22 mouse cellular contexts compared by ENCODE assay signal in genomic region chr5:17584299-17584945, GRCm38 (mm10). TPM values are rescaled to one million over a fixed set of nuclear protein-coding genes. Genes with fewer than 3 reads are reported as not detected.
DNase-seq lines count a peak whose midpoint lies in the region; ATAC-seq lines count a peak whose summit lies in the region.
"Had no signal": no experiment of that assay in that cellular context is flagged by ENCODE, and none has a peak within 500 bp of the region (broad histone marks: within the 10 kb centered on the region; RNA-seq: fewer than 3 reads in every experiment).

No protein-coding gene starts in this region.

- H3K27me3 ChIP-seq in heart, embryonic 13.5 days (replicated peaks), result no peaks in the 10 kb centered on the region
- H3K27me3 ChIP-seq: forebrain, embryonic 13.5 days; limb, embryonic 15.5 days had no signal

- no peaks in the 10 kb centered on the region for H3K9me3 ChIP-seq in heart, embryonic 13.5 days
- H3K9me3 ChIP-seq: forebrain, embryonic 13.5 days; hindbrain, embryonic 13.5 days; limb, embryonic 15.5 days had no signal

- no peak overlapping the region for H3K9ac ChIP-seq in heart, embryonic 13.5 days
- H3K9ac ChIP-seq: forebrain, embryonic 13.5 days; hindbrain, embryonic 13.5 days; limb, embryonic 15.5 days; liver, embryonic 14.5 days had no signal

- no peaks in the 10 kb centered on the region for H3K36me3 ChIP-seq in heart, embryonic 13.5 days
- H3K36me3 ChIP-seq: hindbrain, embryonic 13.5 days; limb, embryonic 15.5 days had no signal

- peak; percentile 11 for DNase-seq in heart, adult 8-10 months (ENCODE audit: low spot score)
- DNase-seq in heart, postnatal 4 days, result no peak
- peak; percentile 20 for DNase-seq in right cerebral cortex, adult 18-20 months
- no peak for DNase-seq in right cerebral cortex, postnatal 10 days (ENCODE audit: low spot score in 2 of 2)
- DNase-seq in skeletal muscle tissue, adult 2 months (ENCODE audit: low read depth, low spot score), result peak; percentile 48
- no peak for DNase-seq in Muller cell, postnatal 12 days (ENCODE audit: inconsistent ontology term)
- DNase-seq: adrenal gland, postnatal 14 days; cerebellum, adult 8-10 months; kidney, adult 11 months; kidney, postnatal 10 days; left cerebral cortex, postnatal 4 days; lung, postnatal 4 days; midbrain, embryonic 14.5 days; spleen, adult 18-20 months; thymus, postnatal 14 days had no signal

- WGBS in heart, embryonic 13.5 days, result 31% methylated on average over 2 of the region's 2 CpGs

- ATAC-seq in heart, embryonic 13.5 days (ENCODE audit: extremely low read depth, insufficient number of reproducible peaks, low FRiP score, low TSS enrichment), result no peak
- ATAC-seq: forebrain, embryonic 13.5 days had no signal

- H3K4me2 ChIP-seq in heart, embryonic 13.5 days, result peak overlapping the region; percentile 34
- H3K4me2 ChIP-seq: forebrain, embryonic 13.5 days; hindbrain, embryonic 13.5 days; limb, embryonic 15.5 days had no signal

- no peak overlapping the region for H3K4me3 ChIP-seq in heart, embryonic 13.5 days
- H3K4me3 ChIP-seq: forebrain, embryonic 13.5 days; hindbrain, embryonic 13.5 days; left cerebral cortex, adult 2 months; limb, embryonic 15.5 days had no signal

- H3K27ac ChIP-seq in heart, embryonic 13.5 days (replicated peaks), result peak overlapping the region; percentile 61
- H3K27ac ChIP-seq: forebrain, embryonic 13.5 days; hindbrain, embryonic 13.5 days; left cerebral cortex, adult 2 months; limb, embryonic 15.5 days; liver, embryonic 14.5 days had no signal

- H3K4me1 ChIP-seq in heart, embryonic 13.5 days, result peaks cover 21% of the 10 kb centered on the region
- H3K4me1 ChIP-seq: limb, embryonic 15.5 days had no signal

RNA-seq across cellular contexts. Expression of gene Sema3c, which starts 10.3 kb away (rescaled TPM):
- total RNA-seq in heart, adult 8-10 months (2022), result 10 to 100 TPM; 20.3 to 22.2 (median 21.3) TPM
- 10 to 100 TPM; 21.8 to 26.3 TPM for total RNA-seq in heart, postnatal 4 days (2021)
- polyA plus RNA-seq in heart, embryonic 13.5 days (2015; fragmentation: Nextera tagmentation; extraction: Ambion mirVana), result 12.8 TPM in 2 replicates
- total RNA-seq: megakaryocyte-erythroid progenitor cell, adult 5-6 weeks had no signal

Comparison
In these comparisons a context has a peak if more than half of its experiments do, and no peak if none do; other contexts are left out.
1. DNase-seq: peak in heart, adult 8-10 months (single experiment), right cerebral cortex, adult 18-20 months (single experiment) and skeletal muscle tissue, adult 2 months (single experiment); none in heart, postnatal 4 days (single experiment), right cerebral cortex, postnatal 10 days (0 of 2) and Muller cell, postnatal 12 days (single experiment).